Mouse (Mus musculus): Measurements from ENCODE around the gene Ifnab.

- TF ChIP-seq CTCF (IDR thresholded peaks at IDR 0.05) (no peak), EP300 (IDR thresholded peaks at IDR 0.05; ENCODE audit: insufficient read depth, low read depth, low read length) (no peak)
These were observed 2.2 kb upstream of the Ifnab start for GRCm38 (mm10) chr4:88693392-88693791.
